Mouse (Mus musculus) layer of hippocampus, adult 9-10 months (tissue): ENCODE results near the gene Trmo.

Experiments
- DNase-seq: peaks from one replicate; pipeline ENCODE4 v3.0.0; 2022; ENCODE audit warnings: low spot score

Trmo gene

DNA sequence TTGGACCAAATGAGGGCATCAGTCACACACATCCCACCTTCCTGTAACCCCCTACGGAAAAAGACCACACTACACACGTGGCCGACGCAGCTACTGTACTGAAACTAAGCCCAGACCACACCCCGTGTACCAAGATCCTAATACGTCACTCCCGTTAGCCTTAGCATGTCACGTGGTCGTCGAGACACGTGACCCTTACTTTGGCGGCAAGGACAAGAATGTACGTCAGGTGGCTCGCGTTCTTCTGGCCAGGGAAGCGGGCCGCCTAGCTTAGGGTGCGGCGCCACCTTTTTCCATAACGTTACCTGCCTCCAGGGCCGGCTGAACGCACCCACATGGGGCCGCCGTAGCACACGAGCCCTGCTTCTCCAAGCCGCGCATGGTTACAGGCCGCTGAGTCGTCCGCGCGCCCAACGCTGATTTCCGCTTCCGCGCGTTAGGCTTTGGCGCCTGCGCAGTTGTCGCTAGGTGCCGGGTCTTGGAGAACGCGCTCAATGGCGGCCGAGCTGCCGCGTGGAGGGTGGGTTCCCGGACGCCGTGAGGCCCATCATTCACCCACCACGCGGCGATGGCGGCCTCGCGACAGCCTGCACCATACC is at the start of gene Trmo:
Trmo (minus strand) TSS at position 425 of the 599 bp plus-strand sequence.
- DNase-seq: peak; percentile 86

DNA sequence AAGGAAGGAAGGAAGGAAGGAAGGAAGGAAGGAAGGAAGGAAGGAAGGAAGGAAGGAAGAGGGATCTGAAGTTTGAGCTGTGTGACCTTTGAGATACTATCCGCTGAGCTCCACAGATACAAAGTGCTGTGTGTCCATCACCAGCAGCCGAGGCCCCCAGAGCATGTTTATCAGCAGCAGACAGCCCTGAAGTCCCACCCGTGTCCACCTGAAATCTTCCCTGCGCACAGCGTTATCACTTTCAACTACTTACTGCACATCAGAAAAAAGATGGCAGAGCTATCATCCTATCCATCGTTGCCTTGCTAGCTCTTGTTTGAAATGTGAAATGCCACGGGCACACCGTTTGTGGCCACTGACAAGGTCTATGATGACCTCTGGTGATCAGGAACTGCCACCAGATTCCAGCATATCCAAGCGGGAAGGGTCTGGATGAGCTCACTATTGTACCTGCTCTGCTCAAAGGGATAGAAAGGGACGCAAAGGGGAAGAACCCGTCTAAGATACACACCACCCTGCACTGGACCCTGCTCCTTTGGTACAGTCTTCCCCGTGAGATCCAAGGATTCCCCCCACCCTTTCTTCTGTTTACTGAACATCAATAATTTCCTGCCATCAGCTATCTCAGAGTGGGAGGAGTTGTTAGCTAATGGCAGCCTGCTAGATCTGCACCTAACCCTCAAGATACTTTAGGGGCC is 43.3 kb upstream of the Trmo start:
- no peak for DNase-seq

DNA sequence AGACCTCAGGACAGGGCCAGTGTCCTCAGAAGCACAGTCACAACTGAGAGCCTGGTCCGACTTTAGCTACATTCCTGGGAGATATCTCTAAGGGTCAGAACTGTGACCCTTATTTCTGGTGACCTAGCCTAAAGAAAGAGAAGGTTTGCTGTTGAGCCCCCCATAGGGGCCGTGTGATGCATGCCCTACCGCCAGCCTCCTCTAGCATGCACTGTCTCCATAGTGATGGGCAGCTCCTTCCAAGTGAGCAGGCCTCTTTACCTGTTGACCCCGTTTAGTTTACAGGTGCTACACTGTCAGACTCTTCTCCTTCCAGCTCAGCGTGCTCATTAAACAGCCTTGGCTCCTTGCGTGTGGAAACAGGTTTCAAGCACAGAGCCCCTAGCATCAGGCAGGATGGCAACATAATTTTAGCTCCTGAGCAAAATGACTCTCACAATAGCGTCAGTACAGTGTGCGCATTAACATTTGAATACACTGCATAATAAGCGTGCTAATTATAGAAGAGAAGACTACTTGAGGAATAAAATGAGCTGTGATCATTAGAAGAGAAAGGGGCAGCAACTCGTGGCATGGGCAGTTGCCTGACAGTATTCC is 39.8 kb upstream of the Trmo start:
- DNase-seq: no peak

DNA sequence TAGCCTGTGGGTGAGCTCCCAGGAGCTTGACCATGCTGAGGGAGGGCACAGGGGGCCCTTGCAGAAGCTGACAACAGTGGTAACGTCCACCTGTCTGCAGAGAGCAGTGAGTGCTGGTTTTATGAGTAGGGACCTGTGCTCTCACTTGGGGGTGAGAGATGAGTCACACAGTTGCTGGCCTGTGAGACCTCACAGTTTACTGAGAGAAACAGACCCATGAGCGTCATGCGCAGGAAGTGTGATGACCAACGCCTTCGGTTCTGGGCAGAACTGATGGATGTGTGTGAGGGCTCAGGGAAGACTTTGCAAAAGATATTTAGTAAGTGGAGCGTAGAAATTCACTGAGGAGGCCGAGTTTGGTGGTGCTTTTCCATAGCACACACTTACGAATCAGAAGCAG is 33.4 kb upstream of the Trmo start:
- no peak for DNase-seq

DNA sequence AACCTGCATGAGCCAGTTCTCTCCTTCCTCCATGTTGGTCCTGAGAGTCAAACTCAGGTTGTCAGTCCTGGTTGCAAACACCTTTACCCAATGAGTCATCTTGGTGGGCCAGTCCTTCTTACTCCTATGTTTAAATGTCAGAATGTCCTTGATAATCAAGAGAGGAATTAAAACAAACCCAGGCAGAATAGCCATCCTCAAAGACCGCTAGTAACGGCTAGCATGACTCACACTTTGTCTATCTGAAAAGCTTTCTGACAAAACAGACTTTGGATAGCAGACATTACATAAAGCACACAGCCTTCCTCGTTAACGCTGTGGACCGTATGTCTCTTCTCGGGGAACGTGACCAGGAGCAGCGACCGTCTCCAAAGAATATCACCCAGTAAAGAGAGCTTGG is 29.6 kb upstream of the Trmo start:
- no peak for DNase-seq

DNA sequence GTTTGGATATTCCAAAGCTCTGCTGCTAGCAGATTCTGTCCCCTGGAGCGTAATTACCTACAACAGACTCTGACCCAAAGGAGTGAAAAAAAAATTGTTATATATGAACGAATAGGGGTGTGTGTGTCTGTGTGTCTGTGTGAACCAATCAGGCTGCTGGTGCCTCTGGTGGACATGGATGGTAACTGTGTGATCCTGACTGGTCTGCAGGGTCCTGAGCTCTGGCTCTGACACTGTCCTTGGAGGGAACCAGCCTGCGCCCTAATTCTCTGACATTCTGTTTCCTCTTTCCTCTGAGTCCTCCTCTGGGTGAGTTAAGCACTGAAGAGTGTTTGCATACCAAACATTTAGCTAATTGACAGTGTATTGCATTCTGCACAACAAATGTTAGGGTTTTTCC is 28.3 kb upstream of the Trmo start:
- DNase-seq: no peak

DNA sequence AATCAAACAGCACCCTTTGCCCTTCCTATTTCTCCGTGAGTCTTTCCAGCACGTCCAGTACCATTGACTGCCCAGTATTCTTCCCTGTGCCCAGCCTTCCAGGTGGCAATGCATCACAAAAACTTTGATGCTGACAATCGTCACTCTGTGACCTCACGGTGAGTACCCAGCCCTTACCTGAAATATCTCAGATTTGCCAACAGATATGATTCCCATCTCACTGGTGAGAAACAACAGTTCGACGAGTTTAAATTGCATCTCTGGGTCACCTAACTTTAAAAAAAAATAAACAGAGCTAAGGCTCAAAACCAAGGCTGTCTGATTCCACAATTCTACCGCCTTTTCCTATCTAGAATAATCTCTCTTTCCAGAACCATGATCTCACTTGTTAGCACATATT is 24.2 kb upstream of the Trmo start, which contains the start of gene Hemgn:
Hemgn (minus strand) TSS at position 101 of the 400 bp plus-strand sequence.
- DNase-seq: no peak

DNA sequence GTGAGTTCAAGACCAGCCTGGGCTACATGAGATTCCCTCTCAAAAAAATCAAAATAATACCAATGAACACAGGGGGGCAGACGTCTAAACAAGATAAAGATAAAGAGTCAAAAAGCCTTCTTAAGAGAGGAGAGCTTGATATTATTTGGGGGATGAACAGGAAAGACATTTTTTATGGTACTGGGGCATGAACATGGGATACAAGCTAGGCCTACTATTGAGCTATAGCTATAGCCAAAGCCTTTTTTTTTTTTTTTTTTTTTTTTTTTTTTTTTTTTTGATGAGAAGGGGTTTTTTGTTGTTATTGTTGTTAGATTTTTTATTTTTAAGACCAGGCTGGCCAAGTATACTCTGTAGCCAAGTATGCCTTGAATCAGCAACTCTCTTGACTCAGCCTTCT is 22.9 kb upstream of the Trmo start:
- no peak for DNase-seq

DNA sequence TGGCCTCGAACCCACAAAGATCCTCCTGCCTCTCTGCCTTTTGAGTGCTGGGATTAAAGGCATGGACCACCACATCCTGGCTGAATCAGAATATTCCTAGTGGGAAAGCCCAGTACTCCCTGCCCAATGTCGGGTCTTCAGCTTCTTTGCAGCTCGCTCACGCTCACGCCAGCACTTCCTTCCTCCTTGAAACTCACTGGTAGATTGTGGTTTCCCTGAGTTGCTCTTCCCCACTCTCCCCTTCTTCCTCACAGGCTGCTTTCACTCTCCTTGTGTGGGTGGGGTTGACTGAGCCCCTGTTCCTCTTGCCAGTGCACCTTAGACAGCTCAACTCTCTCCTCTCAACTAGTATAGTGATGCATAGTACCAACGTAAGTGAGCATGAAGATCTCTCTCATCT is 22.3 kb upstream of the Trmo start:
- DNase-seq: no peak

DNA sequence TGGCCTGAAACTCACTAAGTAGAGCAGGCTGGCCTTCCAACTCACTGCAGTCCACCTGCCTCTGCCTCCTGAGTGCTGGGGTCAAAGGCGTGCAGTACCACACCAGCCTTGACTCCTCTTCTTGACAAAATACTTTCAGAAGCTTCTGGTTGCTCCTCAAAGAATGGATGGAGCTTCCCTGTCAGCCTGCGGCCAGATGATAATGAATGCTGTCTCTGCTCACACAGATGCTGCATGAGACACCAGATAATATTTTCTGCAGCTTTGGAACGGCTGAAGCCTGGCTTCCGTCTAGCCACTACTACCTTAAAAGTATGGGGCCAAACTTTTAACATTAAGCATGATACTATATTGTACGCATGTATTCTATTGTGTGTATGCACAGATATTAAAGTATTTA is 21.4 kb upstream of the Trmo start:
- DNase-seq: no peak

DNA sequence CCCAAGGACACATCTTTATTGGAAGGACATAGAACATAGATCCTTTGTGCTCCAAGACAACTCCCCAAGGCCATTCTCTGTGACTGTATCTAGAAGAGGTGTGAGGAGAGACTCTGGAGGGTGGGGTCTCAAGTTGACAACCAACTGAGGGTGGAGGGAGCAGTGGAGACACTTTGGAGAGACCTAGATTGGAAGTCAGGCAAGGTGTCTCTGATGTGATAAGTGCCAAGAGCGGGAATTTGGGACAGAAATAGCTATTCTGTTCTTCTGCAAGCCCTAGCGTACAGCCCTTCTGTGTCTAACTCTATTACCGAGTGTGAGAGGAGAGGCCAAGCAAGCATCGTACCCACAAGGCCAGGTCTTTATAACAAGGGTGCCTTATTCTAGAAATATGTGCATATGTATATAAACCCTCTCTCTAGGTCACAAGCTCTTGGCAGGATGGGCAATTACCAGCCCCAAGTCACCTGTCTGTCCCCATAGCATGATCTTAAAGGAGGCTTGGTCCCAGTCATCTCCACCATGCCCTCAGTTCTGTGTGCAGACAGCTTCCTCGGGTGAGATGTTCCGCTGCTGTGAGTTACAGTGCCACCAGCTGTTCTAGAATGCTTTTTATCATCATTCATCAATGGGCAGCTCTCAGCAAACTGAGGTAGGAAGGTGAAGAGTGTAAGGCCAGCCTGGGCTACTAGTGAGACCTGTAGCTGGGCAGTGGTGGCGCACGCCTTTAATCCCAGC is 17.9 kb upstream of the Trmo start:
- no peak for DNase-seq

DNA sequence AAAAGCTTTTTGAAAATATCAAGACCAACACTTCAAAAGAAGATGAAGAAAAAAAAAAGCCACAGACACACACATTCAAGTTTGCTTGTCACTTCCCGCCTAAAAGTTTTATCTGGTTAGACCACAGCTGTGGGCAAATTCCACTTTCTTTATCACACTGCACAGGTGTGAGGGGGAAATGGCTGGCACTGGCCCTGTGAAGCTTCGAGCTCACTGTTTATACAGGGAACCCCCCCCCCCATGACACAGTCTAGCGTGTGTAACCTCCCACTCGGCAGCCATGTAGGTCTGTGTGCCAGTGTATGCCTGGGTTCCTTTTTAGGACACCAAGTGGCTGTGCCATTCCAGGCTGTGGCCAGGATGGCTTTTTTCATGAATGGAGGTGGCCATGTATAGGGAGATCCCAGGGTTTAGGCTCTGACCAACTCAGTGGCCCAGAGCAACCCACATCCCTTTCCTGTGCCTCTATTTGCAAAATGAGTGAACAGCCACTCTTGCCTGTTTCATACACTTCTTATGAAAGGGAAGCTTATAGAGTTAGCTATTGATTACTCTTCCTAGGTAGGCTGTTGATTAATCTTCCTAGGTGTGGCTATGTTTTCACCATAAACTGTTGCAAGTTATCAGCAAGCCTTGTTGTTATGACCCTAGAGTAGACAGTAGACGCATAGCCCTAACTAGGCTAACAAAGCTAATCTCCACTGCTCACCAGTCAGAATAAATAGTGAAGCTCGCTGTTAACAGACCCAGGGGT is 15.0 kb upstream of the Trmo start:
- DNase-seq: no peak

DNA sequence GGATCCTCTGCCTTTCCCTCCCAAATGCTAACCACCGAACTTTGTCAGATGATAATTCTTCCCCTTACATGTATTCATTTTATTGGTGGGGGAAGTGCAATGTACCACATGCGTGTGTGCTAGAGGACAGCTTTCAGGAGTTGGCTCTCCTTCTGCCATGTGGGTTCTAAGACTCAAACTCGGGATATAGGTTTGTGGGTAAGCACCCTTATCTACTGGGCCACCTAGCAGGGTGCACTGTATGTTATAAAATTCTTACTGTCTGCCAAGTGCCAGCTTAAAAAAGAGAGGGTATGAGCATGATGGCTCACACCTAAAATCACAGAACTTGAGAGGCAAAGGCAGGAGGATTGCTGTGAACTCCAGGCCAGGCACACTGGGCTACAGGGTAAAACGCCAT is 9.6 kb upstream of the Trmo start:
- DNase-seq: no peak

DNA sequence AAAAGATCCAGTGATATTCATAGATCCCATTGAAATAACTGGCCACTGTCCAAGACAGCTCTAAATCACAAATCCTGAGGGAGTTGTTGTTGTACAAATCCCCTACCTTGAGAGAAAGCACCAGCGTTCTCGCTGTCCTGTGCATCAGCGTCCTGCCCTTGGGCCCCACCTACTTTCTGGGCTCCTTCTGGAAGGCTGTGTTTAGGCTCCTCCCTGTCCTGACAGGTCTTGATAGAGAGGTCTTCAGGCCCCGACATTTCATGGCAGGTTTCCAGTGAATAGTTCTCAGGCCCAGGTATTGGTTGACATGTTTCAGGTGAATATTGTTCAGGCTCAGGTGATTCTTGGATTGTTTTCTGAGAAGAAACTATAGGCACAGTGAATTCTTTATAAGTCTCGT is 6.5 kb upstream of the Trmo start:
- DNase-seq: no peak

DNA sequence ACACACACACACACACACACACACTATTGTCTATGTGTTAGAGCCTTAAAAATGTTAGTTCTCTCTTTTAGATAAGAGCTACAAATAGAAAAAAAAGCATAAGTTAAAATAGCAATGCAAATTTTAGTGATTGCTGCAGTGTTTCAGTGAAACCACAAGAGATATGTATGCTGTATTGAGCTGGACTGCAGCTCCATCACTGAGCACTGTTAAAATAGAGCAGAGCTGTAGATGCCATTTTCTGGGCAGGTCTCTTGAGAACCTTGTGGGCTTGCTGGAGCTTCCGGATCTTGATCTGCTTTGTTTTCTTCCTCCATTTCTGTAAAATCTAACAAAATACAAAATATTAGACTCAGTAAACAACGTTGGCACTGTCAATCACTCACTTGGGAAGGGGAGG is 5.2 kb upstream of the Trmo start:
- DNase-seq: no peak

DNA sequence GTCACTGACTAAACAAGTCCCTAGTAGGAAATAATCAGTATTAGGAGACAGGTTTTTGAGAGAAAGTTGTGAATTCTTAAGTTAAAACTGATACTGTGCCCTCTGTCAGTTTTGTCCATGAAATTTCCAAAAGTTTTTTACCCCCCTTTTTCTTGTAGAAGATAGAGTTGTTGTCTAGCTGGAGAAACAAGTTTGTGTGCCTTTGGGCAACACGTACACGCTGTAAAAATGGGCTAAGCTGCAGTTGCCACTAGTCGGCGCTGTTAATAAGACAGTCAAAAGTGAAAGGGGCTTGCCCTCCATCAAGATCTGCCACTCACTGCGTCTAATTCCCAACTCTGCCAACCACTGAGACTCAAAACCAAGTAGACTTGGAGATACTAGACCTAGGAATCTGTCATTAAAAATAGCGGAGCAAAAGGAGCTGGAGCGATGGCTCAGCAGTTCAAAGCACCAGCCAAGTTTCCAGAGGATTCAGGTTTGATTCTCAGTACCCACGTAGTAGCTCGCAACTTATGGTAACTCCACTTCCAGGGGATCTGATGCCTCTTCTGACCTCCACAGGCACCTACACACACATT is 1.2 kb upstream of the Trmo start:
- peak; percentile 72 for DNase-seq

DNA sequence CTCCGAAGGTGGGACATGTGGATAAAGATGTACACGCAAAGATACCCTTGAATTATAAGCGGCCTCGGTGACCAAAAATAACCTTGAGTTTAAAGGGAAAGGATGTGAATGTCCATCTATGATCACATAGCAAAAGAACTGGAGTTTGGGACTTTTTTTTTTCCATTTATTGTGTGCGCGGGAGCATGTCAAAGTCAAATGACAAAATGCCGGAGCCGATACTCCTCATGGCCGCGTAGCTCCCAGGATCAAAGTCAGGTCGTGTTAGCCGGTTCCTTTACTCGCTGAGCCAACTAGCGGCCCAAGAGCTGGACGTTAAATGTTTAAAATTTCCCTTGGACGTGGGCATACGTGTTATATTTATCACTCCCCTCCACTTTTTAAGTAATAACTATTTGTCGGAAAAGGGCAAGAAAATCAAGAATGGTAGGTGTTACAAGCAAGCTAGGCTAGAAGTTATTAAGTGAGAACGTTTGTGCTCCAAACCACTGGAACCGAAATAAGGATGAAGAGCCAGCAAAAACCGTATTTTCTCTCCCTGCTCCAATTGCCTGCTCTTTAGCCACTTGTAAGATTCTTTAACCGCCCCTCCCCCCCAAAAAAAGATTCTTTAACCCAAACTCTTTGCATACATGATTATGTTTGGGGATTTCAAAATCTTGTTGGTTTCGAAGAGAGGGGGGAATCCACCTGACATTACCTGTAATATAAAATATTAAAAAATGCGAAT is 540 bp upstream of the Trmo start:
- no peak for DNase-seq

DNA sequence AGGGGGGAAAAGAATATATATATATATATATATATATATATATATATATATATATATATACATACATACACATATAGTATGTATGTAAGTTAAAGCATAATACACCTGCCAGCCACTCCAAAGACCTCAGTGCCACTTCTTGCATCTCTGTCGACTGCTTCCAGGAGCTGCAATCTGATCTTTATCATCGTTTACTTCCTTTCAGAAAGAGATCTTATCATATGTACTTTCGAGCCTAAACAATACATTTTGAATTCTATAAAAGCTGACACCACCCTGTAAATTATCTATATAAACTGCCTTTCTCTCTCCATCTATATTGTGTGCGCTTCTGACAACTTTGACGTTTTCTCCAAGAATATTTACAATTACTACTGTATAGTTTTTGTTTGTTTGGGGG is 681 bp downstream of the Trmo start:
- DNase-seq: no peak

DNA sequence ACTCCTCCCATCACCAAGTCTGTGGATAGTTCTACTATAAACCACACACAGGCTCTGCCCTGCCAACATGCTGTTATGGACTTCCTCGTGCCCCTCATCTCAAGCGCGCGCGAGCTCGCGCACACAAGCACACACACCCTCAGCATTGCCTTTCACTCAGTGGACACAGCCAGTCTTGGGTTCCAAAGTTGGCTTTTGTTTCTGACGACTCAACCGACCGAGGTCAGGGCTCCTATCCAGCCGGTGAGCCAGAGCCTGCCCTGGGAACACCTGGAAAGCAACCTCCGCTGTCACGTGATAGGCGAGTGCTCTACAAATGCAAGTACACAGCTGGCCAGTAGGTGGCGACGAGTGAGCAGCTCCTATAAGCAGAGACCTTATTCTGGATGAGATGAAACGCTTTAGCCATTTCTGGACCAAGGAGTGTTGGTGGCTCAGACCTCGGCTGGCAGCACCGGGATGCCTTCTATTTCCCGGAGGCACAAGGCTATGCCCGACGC is 14.3 kb downstream of the Trmo start:
- peak; percentile 59 for DNase-seq

DNA sequence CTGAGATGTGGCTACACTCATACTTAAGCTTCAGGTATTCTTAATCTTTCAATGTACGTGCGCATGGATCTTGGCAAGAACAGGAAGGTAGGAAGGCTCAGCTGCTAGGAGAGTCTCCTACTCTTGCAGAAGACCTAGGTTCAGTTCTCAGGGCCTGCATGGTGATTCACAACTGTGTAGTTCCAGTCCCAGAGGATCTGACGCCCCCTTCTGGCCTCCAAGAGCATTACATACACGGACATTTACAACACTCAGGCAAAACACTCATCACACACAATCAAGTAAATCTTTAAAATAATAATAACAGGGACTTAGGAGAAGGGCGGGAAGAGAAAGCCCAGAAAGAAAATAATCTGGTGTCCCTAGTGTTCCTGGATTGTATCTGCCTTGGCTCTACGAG is 14.8 kb downstream of the Trmo start:
- DNase-seq: no peak

DNA sequence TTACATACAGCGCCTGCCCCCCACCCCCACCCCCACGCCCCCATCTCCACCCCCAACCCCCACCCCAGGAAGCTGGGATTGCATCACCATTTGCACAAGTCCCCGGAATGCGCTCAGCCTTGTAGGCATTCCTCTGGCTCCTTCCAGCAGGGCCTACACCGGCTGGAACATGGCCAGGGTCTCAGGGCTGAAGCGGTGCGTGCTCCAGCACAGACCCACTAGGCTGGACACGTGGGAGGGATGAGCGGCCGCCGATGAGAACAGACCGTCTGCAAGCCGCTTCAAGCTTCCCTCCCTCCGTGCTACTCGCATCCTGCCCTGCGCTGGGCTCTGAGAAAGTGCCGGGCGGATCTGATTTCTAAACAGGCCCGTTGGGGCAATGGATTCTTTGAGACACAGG is 18.2 kb downstream of the Trmo start:
- DNase-seq: no peak
